Mouse (Mus musculus) monocyte, adult 5-6 weeks (primary cell): ENCODE results near the gene Arf4. TPM values are rescaled to one million over a fixed set of nuclear protein-coding genes. Genes with fewer than 3 reads are reported as not detected.
A peak's percentile ranks its signal among the peaks of the same experiment; 100 is the strongest.
"Not testable (repeated sequence)": the region's sequence is repeated elsewhere in the genome, so short reads cannot be mapped to it uniquely, and the experiment has no call there.

Experiments
- ATAC-seq: fragments of 153-309, 156-312 bp; replicated peaks from 2 replicates; pipeline ENCODE4 v1.8.0; 2017; ENCODE audit warnings: mild to moderate bottlenecking; ENCODE audit not compliant: low TSS enrichment, insufficient number of reproducible peaks, severe bottlenecking, poor library complexity, low FRiP score
- total RNA-seq: library from RNA; stranded (forward); fragments of 200-1000, 200-491, 200-594 nt; gene quantifications from 3 replicates; pipeline ENCODE4 v1.2.3, GENCODE M21; 2017

The Arf4 gene
- total RNA-seq, 1 experiment from 2014 or later, result 125 TPM

- ATAC-seq, result no peak
Measured at GRCm38 (mm10) chr14:26658178-26658577, 20.3 kb downstream of the Arf4 start.

GRCm38 (mm10) chr14:26660233-26660632 is 22.4 kb downstream of the Arf4 start:
- no peak for ATAC-seq

- no peak for ATAC-seq
Measured at GRCm38 (mm10) chr14:26662016-26662415, 24.1 kb downstream of the Arf4 start.

- ATAC-seq, result no peak
Measured at GRCm38 (mm10) chr14:26662488-26662887, 24.6 kb downstream of the Arf4 start.

- ATAC-seq, result no peak
Measured at GRCm38 (mm10) chr14:26663851-26664250, 26.0 kb downstream of the Arf4 start.

- ATAC-seq, result no peak
Measured at GRCm38 (mm10) chr14:26667991-26668370, 30.1 kb downstream of the Arf4 start.

GRCm38 (mm10) chr14:26668371-26669291 is 30.8 kb downstream of the Arf4 start:
- peak; percentile 18 for ATAC-seq

- peak; percentile 84 for ATAC-seq
Measured at GRCm38 (mm10) chr14:26669292-26670073, 31.6 kb downstream of the Arf4 start, which contains the start of gene Pde12. Gene Pde12 (minus strand): TSS chr14:26669883.

- no peak for ATAC-seq
Measured at GRCm38 (mm10) chr14:26670964-26671363, 33.1 kb downstream of the Arf4 start.

GRCm38 (mm10) chr14:26671870-26672615 is 34.2 kb downstream of the Arf4 start:
- ATAC-seq, result not testable (repeated sequence)

GRCm38 (mm10) chr14:26674476-26675169 is 36.7 kb downstream of the Arf4 start:
- ATAC-seq, result not testable (repeated sequence)

- peak; percentile 47; the same call in 1 of the 2 replicates for ATAC-seq
Measured at GRCm38 (mm10) chr14:26675371-26675770, 37.5 kb downstream of the Arf4 start.

- peak; percentile 87 for ATAC-seq
Measured at GRCm38 (mm10) chr14:26675791-26676190, 37.9 kb downstream of the Arf4 start.

GRCm38 (mm10) chr14:26690727-26691126 is 52.9 kb downstream of the Arf4 start:
- no peak for ATAC-seq

- ATAC-seq, result no peak
Measured at GRCm38 (mm10) chr14:26691363-26691762, 53.5 kb downstream of the Arf4 start.

- no peak for ATAC-seq
Measured at GRCm38 (mm10) chr14:26692974-26693373, 55.1 kb downstream of the Arf4 start, which contains the start of gene Dnah12. Gene Dnah12 (plus strand): TSS chr14:26693274.

- no peak for ATAC-seq
Measured at GRCm38 (mm10) chr14:26697912-26698311, 60.0 kb downstream of the Arf4 start.

GRCm38 (mm10) chr14:26705246-26705645 is 67.4 kb downstream of the Arf4 start:
- ATAC-seq, result not testable (repeated sequence)
